Mouse (Mus musculus) erythroblast, embryonic 14.5 days (primary cell): ENCODE data around the gene Methig1.
"Not testable (repeated sequence)": the region's sequence is repeated elsewhere in the genome, so short reads cannot be mapped to it uniquely, and the experiment has no call there.

Experiments
- GATA1 ChIP-seq: IDR thresholded peaks from 2 replicates; pipeline ENCODE4 v1.6.1; 2012; ENCODE audit warnings: low read length, inconsistent platforms, mixed read lengths
- TAL1 ChIP-seq: IDR thresholded peaks from 3 replicates; pipeline ENCODE4 v1.6.1; 2012; ENCODE audit warnings: low read length, inconsistent platforms, mixed read lengths

GRCm38 (mm10) chr15:100307438-100308096, 45.4 kb upstream of the Methig1 start:
- not testable (repeated sequence) for TF ChIP-seq GATA1, TAL1
